Mouse (Mus musculus): Measurements from ENCODE around the gene Sgcd.

Sgcd gene

GRCm38 (mm10) chr11:47015683-47016082, 973.1 kb downstream of the Sgcd start:
- no peak for DNase-seq (ENCODE audit: low read depth, low spot score)

GRCm38 (mm10) chr11:47014278-47014677, 974.5 kb downstream of the Sgcd start:
- no peak for DNase-seq (ENCODE audit: low read depth, low spot score)

- no peak for DNase-seq (ENCODE audit: low read depth, low spot score)
Measured at GRCm38 (mm10) chr11:47010166-47010565, 978.6 kb downstream of the Sgcd start.

- DNase-seq (ENCODE audit: low read depth, low spot score): no peak
Measured at GRCm38 (mm10) chr11:47005301-47005875, 983.4 kb downstream of the Sgcd start.

- no peak for DNase-seq (ENCODE audit: low read depth, low spot score)
Measured at GRCm38 (mm10) chr11:46939311-46939710, 1049.5 kb downstream of the Sgcd start.

- no peak for DNase-seq (ENCODE audit: low read depth, low spot score)
Measured at GRCm38 (mm10) chr11:46924946-46925345, 1063.8 kb downstream of the Sgcd start.

GRCm38 (mm10) chr11:46920244-46920643, 1068.5 kb downstream of the Sgcd start:
- no peak for DNase-seq (ENCODE audit: low read depth, low spot score)

GRCm38 (mm10) chr11:46912656-46913237, 1076.0 kb downstream of the Sgcd start:
- DNase-seq (ENCODE audit: low read depth, low spot score): no peak

- peak; percentile 63 for DNase-seq (ENCODE audit: low read depth, low spot score)
Measured at GRCm38 (mm10) chr11:46904281-46904680, 1084.5 kb downstream of the Sgcd start.

GRCm38 (mm10) chr11:46889093-46889492, 1099.7 kb downstream of the Sgcd start:
- DNase-seq (ENCODE audit: low read depth, low spot score): no peak

GRCm38 (mm10) chr11:46882456-46882855, 1106.3 kb downstream of the Sgcd start:
- DNase-seq (ENCODE audit: low read depth, low spot score): no peak

GRCm38 (mm10) chr11:46875774-46876173, 1113.0 kb downstream of the Sgcd start:
- DNase-seq (ENCODE audit: low read depth, low spot score): no peak

GRCm38 (mm10) chr11:46868594-46868993, 1120.2 kb downstream of the Sgcd start:
- peak; percentile 5 for DNase-seq (ENCODE audit: low read depth, low spot score)

- DNase-seq (ENCODE audit: low read depth, low spot score): peak; percentile 19
Measured at GRCm38 (mm10) chr11:46864809-46865208, 1124.0 kb downstream of the Sgcd start.

- DNase-seq (ENCODE audit: low read depth, low spot score): no peak
Measured at GRCm38 (mm10) chr11:46848221-46848971, 1140.4 kb downstream of the Sgcd start.

- DNase-seq (ENCODE audit: low read depth, low spot score): no peak
Measured at GRCm38 (mm10) chr11:46847827-46848220, 1140.9 kb downstream of the Sgcd start.

GRCm38 (mm10) chr11:46846661-46847060, 1142.1 kb downstream of the Sgcd start:
- DNase-seq (ENCODE audit: low read depth, low spot score): peak; percentile 43
